In the genomic region with DNA sequence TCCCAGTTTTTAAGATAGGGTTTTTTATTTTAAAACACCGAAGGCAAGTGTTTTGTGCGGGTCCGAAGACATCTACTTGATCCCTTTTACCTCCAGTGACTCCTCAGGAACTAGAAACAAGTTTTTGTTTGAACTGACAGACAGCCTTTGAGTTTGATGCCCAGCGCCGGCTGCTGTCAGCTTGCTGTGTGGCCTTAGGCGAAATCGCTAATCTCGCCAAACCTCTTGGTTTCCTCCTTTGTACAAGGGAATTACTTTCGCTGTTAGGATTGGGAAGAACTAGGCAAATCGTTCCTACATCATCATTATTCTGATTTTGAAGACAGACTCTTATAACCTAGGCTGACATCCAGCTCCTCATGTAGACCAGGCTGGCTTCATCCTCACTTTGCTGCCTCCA, we compare ENCODE assay signal across 7 mouse cellular contexts. TPM values are rescaled to one million over a fixed set of nuclear protein-coding genes. Genes with fewer than 3 reads are reported as not detected.
A peak's percentile ranks its signal among the peaks of the same experiment; 100 is the strongest.
DNase-seq lines count a peak whose midpoint lies in the region; ATAC-seq and TF ChIP-seq lines count a peak whose summit lies in the region.

No protein-coding gene starts in this region.

- peak overlapping the region; percentile 59 for H3K4me2 ChIP-seq in forebrain, embryonic 12.5 days
- peak overlapping the region; percentile 53 for H3K4me2 ChIP-seq in kidney, embryonic 14.5 days (replicated peaks; ENCODE audit: low read depth, low read length)
- peak overlapping the region; percentile 70 for H3K4me2 ChIP-seq in midbrain, embryonic 14.5 days (ENCODE audit: low read length)

- DNase-seq in CD4-positive helper T cell, adult 2 months (ENCODE audit: low read depth, low spot score), result peak; percentile 26
- no peak for DNase-seq in G1E (ENCODE audit: low spot score)
- peak; percentile 73 for DNase-seq in midbrain, embryonic 14.5 days
- DNase-seq in frontal cortex, postnatal 36 days (ENCODE audit: low spot score in 2 of 2), result no peak
- DNase-seq in urinary bladder, postnatal 25 days (ENCODE audit: low spot score), result no peak

- peaks cover 32% of the 10 kb centered on the region for H3K36me3 ChIP-seq in G1E (replicated peaks)
- H3K36me3 ChIP-seq in forebrain, embryonic 12.5 days (replicated peaks), result peaks cover 7% of the 10 kb centered on the region
- peaks cover 3% of the 10 kb centered on the region; the same call in 1 of the 2 replicates for H3K36me3 ChIP-seq in kidney, embryonic 14.5 days (ENCODE audit: control insufficient read depth, insufficient read depth, low read length)
- H3K36me3 ChIP-seq in midbrain, embryonic 14.5 days (ENCODE audit: control insufficient read depth, insufficient read depth, low read length), result no peaks in the 10 kb centered on the region; the same call in none of the 2 replicates

- peaks cover 44% of the 10 kb centered on the region for H3K4me1 ChIP-seq in G1E (ENCODE audit: insufficient read depth, low read depth, low read length)
- H3K4me1 ChIP-seq in forebrain, embryonic 12.5 days, result peaks cover 30% of the 10 kb centered on the region
- peaks cover 9% of the 10 kb centered on the region; the same call in 1 of the 2 replicates for H3K4me1 ChIP-seq in kidney, embryonic 14.5 days (ENCODE audit: control insufficient read depth, insufficient read depth, low read length)
- peaks cover 21% of the 10 kb centered on the region for H3K4me1 ChIP-seq in midbrain, embryonic 14.5 days (ENCODE audit: control insufficient read depth, insufficient read depth, low read length)

- WGBS in forebrain, embryonic 12.5 days, result 5% methylated on average over 10 of the region's 10 CpGs
- WGBS in kidney, embryonic 14.5 days, result 10% methylated on average over 10 of the region's 10 CpGs
- 3% methylated on average over 10 of the region's 10 CpGs for WGBS in midbrain, embryonic 14.5 days

- no peak for ATAC-seq in G1E (ENCODE audit: extremely low read depth, insufficient number of reproducible peaks, low FRiP score, poor library complexity, severe bottlenecking)
- ATAC-seq in forebrain, embryonic 12.5 days (ENCODE audit: low FRiP score), result no peak
- ATAC-seq in kidney, embryonic 14.5 days (ENCODE audit: low FRiP score, low TSS enrichment), result no peak
- no peak for ATAC-seq in midbrain, embryonic 14.5 days (ENCODE audit: low FRiP score, low TSS enrichment)

- H3K4me3 ChIP-seq in G1E (ENCODE audit: low read depth, low read length), result peak overlapping the region; percentile 79
- peak overlapping the region; percentile 73 for H3K4me3 ChIP-seq in forebrain, embryonic 12.5 days (replicated peaks)
- peak overlapping the region; percentile 83 for H3K4me3 ChIP-seq in kidney, embryonic 14.5 days (ENCODE audit: low read length)
- peak overlapping the region; percentile 76 for H3K4me3 ChIP-seq in midbrain, embryonic 14.5 days (replicated peaks; ENCODE audit: low read depth, low read length)

- peak overlapping the region; percentile 88 for H3K9ac ChIP-seq in forebrain, embryonic 12.5 days
- peak overlapping the region; percentile 93 for H3K9ac ChIP-seq in kidney, embryonic 14.5 days (ENCODE audit: low read depth, low read length)
- peak overlapping the region; percentile 96 for H3K9ac ChIP-seq in midbrain, embryonic 14.5 days (replicated peaks; ENCODE audit: low read length)

- no peaks in the 10 kb centered on the region for H3K27me3 ChIP-seq in G1E (ENCODE audit: insufficient read depth, low read length)
- no peaks in the 10 kb centered on the region for H3K27me3 ChIP-seq in forebrain, embryonic 12.5 days
- H3K27me3 ChIP-seq in kidney, embryonic 14.5 days (ENCODE audit: control insufficient read depth, insufficient read depth, low read length), result no peaks in the 10 kb centered on the region
- no peaks in the 10 kb centered on the region for H3K27me3 ChIP-seq in midbrain, embryonic 14.5 days (ENCODE audit: control insufficient read depth, insufficient read depth, low read length)

- no peak for TF ChIP-seq CTCF in G1E (IDR thresholded peaks at IDR 0.05; ENCODE audit: low read depth, low read length)

- no peaks in the 10 kb centered on the region for H3K9me3 ChIP-seq in G1E (replicated peaks)
- H3K9me3 ChIP-seq in forebrain, embryonic 12.5 days, result no peaks in the 10 kb centered on the region
- no peaks in the 10 kb centered on the region for H3K9me3 ChIP-seq in kidney, embryonic 14.5 days (ENCODE audit: control insufficient read depth, low read length)
- H3K9me3 ChIP-seq in midbrain, embryonic 14.5 days (ENCODE audit: control insufficient read depth, low read length), result no peaks in the 10 kb centered on the region

- peak overlapping the region; percentile 98 for H3K27ac ChIP-seq in forebrain, embryonic 12.5 days
- H3K27ac ChIP-seq in kidney, embryonic 14.5 days (ENCODE audit: low read depth, low read length), result peak overlapping the region; percentile 98; the same call in 1 of the 2 replicates
- peak overlapping the region; percentile 99 for H3K27ac ChIP-seq in midbrain, embryonic 14.5 days (replicated peaks; ENCODE audit: low read depth, low read length)

RNA-seq across cellular contexts. Expression of gene Smarca4, which starts 1.1 kb away (rescaled TPM):
- total RNA-seq in G1E (2014; fragmentation: Nextera tagmentation) (85.6 and 96.4 TPM in 2 replicates), G1E (2017) (42.2 and 46.1 TPM in 2 replicates)
- polyA plus RNA-seq in G1E (2012), result 220 and 247 TPM in 2 replicates
- polyA plus RNA-seq in forebrain, embryonic 12.5 days (2016; fragmentation: Nextera tagmentation; extraction: Ambion mirVana), result 184 and 203 TPM in 2 replicates
- 105 and 125 TPM in 2 replicates for polyA plus RNA-seq in kidney, embryonic 14.5 days (2014; fragmentation: Nextera tagmentation; extraction: Ambion mirVana)
- 162 and 179 TPM in 2 replicates for polyA plus RNA-seq in midbrain, embryonic 14.5 days (2014; fragmentation: Nextera tagmentation; extraction: Ambion mirVana)

RNA-seq across cellular contexts. Expression of gene Yipf2, which starts 24.4 kb away (rescaled TPM):
- total RNA-seq in G1E (2014; fragmentation: Nextera tagmentation) (6.8 and 8.5 TPM in 2 replicates), G1E (2017) (13.2 and 19.0 TPM in 2 replicates)
- 4.7 and 5.1 TPM in 2 replicates for polyA plus RNA-seq in G1E (2012)
- polyA plus RNA-seq in forebrain, embryonic 12.5 days (2016; fragmentation: Nextera tagmentation; extraction: Ambion mirVana), result 17.3 TPM in 2 replicates
- polyA plus RNA-seq in kidney, embryonic 14.5 days (2014; fragmentation: Nextera tagmentation; extraction: Ambion mirVana), result 23.4 and 24.0 TPM in 2 replicates
- polyA plus RNA-seq in midbrain, embryonic 14.5 days (2014; fragmentation: Nextera tagmentation; extraction: Ambion mirVana), result 19.4 and 20.5 TPM in 2 replicates

RNA-seq across cellular contexts. Expression of gene Timm29, which starts 24.5 kb away (rescaled TPM):
- total RNA-seq in G1E (2014; fragmentation: Nextera tagmentation) (25.1 and 25.5 TPM in 2 replicates), G1E (2017) (30.7 and 35.9 TPM in 2 replicates)
- polyA plus RNA-seq in G1E (2012), result 18.3 and 20.0 TPM in 2 replicates
- polyA plus RNA-seq in forebrain, embryonic 12.5 days (2016; fragmentation: Nextera tagmentation; extraction: Ambion mirVana), result 54.5 and 55.9 TPM in 2 replicates
- polyA plus RNA-seq in kidney, embryonic 14.5 days (2014; fragmentation: Nextera tagmentation; extraction: Ambion mirVana), result 27.0 and 41.3 TPM in 2 replicates
- 68.8 and 86.9 TPM in 2 replicates for polyA plus RNA-seq in midbrain, embryonic 14.5 days (2014; fragmentation: Nextera tagmentation; extraction: Ambion mirVana)

Comparison
In these comparisons a context has a peak if more than half of its experiments do, and no peak if none do; other contexts are left out.
1. DNase-seq: peak in CD4-positive helper T cell, adult 2 months (single experiment) and midbrain, embryonic 14.5 days (single experiment); none in G1E (single experiment), frontal cortex, postnatal 36 days (0 of 2) and urinary bladder, postnatal 25 days (single experiment).
2. Peak in every context shown above with its lines, with median percentiles within 50 percentile points of each other: H3K4me3 ChIP-seq, H3K27ac ChIP-seq, H3K4me2 ChIP-seq and H3K9ac ChIP-seq.